Mouse (Mus musculus) ovary, adult 10 weeks (tissue): Measurements from ENCODE around the gene Krtap21-1. TPM values are rescaled to one million over a fixed set of nuclear protein-coding genes. Genes with fewer than 3 reads are reported as not detected.

ENCODE experiments used
- polyA plus RNA-seq: library from polyadenylated mRNA; stranded (reverse); fragments of 350-450 nt; fragmentation: Illumina TruSeq; extraction: RNeasy Lipid Tissue Mini Kit (QIAGEN cat#74804); gene quantifications from one replicate; pipeline ENCODE4 v1.2.3, GENCODE M21; 2014

Krtap21-1 gene
- not detected for polyA plus RNA-seq

DNA sequence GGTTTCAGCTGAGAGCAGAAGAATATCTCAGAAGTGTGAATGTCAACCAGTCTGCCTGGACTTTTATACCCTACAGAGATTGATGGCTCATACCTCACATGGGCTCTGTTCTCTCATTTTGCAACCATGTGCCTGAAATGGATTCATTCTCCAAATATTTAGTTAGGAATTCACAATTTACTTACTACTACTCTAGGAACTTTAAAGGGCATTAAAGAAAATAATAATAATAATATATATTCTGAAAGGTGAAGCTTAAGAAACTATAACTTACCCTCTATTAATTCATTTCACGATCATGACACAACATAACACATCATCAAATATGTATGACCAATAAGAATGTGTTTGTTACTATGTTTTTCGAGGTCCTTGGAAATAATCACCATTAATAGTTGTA is at the start of gene Krtap21-1:
Gene Krtap21-1 (minus strand): TSS at position 101 of the 400 bp plus-strand sequence.

DNA sequence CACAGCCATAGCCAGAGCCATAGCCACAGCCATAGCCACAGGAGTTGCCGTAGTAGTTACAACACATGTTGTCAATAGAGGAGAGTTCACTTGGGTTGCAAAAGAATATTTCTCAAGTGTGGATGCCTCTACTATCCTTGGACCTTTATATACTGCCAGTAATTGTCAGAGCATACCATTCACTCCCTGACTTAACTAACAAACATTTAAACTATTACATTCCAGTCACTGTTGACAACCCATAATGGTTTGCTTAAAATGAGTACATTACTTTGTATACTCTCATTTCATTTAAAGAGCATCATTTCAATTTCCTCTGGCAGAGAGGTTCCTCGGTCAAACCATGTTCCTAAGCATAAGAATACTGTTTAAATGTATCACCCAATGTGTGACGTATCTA is 16.3 kb upstream of the Krtap21-1 start, which contains the start of gene Krtap6-2:
Gene Krtap6-2 (minus strand): TSS at position 101 of the 400 bp plus-strand sequence.

Other genes starting within 250 kb of the Krtap21-1 start
- gene Gm9789, start 245.9 kb downstream of the Krtap21-1 start, polyA plus RNA-seq = not detected
- gene Gm7735, start 234.4 kb downstream of the Krtap21-1 start, polyA plus RNA-seq = not detected
- not detected for gene 1110057P08Rik, start 229.1 kb downstream of the Krtap21-1 start, polyA plus RNA-seq
- not detected for gene Krtap20-2, start 198.0 kb downstream of the Krtap21-1 start, polyA plus RNA-seq
- gene Krtap6-2, start 16.2 kb upstream of the Krtap21-1 start, polyA plus RNA-seq = not detected
- not detected for gene Krtap8-1, start 84.1 kb upstream of the Krtap21-1 start, polyA plus RNA-seq
- not detected for gene Krtap7-1, start 104.5 kb upstream of the Krtap21-1 start, polyA plus RNA-seq
- gene Krtap11-1, start 167.3 kb upstream of the Krtap21-1 start, polyA plus RNA-seq = not detected